Mouse (Mus musculus): Measurements from ENCODE around the gene Dok1. TPM values are rescaled to one million over a fixed set of nuclear protein-coding genes. Genes with fewer than 3 reads are reported as not detected.

The Dok1 gene
- polyA plus RNA-seq, 1 experiment from 2014 or later = 2.2 TPM

- DNase-seq (ENCODE audit: low spot score) (no peak), ATAC-seq (ENCODE audit: low FRiP score) (no peak)
- Histone ChIP-seq H3K4me2 (replicated peaks) (no peak overlapping the region), H3K4me3 (replicated peaks; ENCODE audit: low read length) (no peak overlapping the region), H3K4me1 (replicated peaks; ENCODE audit: control insufficient read depth, insufficient read depth, low read length) (no peaks in the 10 kb centered on the region), H3K36me3 (replicated peaks; ENCODE audit: control insufficient read depth, insufficient read depth) (no peaks in the 10 kb centered on the region), H3K9ac (no peak overlapping the region), H3K27ac (no peak overlapping the region), H3K9me3 (ENCODE audit: control insufficient read depth, low read length) (no peaks in the 10 kb centered on the region), H3K27me3 (ENCODE audit: control insufficient read depth, insufficient read depth, low read length) (no peaks in the 10 kb centered on the region)
- WGBS = 66% methylated on average over 8 of the region's 8 CpGs
Measured at GRCm38 (mm10) chr6:82999986-83000385, 33.3 kb downstream of the Dok1 start.

GRCm38 (mm10) chr6:82998326-82998725, 34.9 kb downstream of the Dok1 start:
- no peaks in the 10 kb centered on the region for H3K9me3 ChIP-seq (ENCODE audit: control insufficient read depth, low read length)
- H3K4me1 ChIP-seq (replicated peaks; ENCODE audit: control insufficient read depth, insufficient read depth, low read length) = no peaks in the 10 kb centered on the region
- H3K27me3 ChIP-seq (ENCODE audit: control insufficient read depth, insufficient read depth, low read length) = no peaks in the 10 kb centered on the region
- WGBS = 68% methylated on average over 4 of the region's 4 CpGs
- no peak overlapping the region for H3K9ac ChIP-seq
- no peak for ATAC-seq (ENCODE audit: low FRiP score)
- no peak overlapping the region for H3K4me3 ChIP-seq (replicated peaks; ENCODE audit: low read length)
- no peaks in the 10 kb centered on the region for H3K36me3 ChIP-seq (replicated peaks; ENCODE audit: control insufficient read depth, insufficient read depth)
- H3K4me2 ChIP-seq (replicated peaks) = no peak overlapping the region
- no peak for DNase-seq (ENCODE audit: low spot score)
- no peak overlapping the region for H3K27ac ChIP-seq

- no peak overlapping the region for H3K27ac ChIP-seq
- no peak overlapping the region for H3K4me2 ChIP-seq (replicated peaks)
- no peaks in the 10 kb centered on the region for H3K27me3 ChIP-seq (ENCODE audit: control insufficient read depth, insufficient read depth, low read length)
- WGBS = 67% methylated on average over 7 of the region's 7 CpGs
- no peaks in the 10 kb centered on the region for H3K4me1 ChIP-seq (replicated peaks; ENCODE audit: control insufficient read depth, insufficient read depth, low read length)
- ATAC-seq (ENCODE audit: low FRiP score) = no peak
- no peaks in the 10 kb centered on the region for H3K9me3 ChIP-seq (ENCODE audit: control insufficient read depth, low read length)
- H3K4me3 ChIP-seq (replicated peaks; ENCODE audit: low read length) = no peak overlapping the region
- H3K36me3 ChIP-seq (replicated peaks; ENCODE audit: control insufficient read depth, insufficient read depth) = no peaks in the 10 kb centered on the region
- H3K9ac ChIP-seq = 0 out of 2 replicates have a peak overlapping the region, but pooled peaks have one; percentile 25
- DNase-seq (ENCODE audit: low spot score) = no peak
Measured at GRCm38 (mm10) chr6:82997511-82998102, 35.7 kb downstream of the Dok1 start.

- Histone ChIP-seq H3K27me3 (ENCODE audit: control insufficient read depth, insufficient read depth, low read length) (no peaks in the 10 kb centered on the region), H3K9ac (peak overlapping the region; percentile 25; the same call in 1 of the 2 replicates)
- 16% methylated on average over 11 of the region's 11 CpGs for WGBS
Measured at GRCm38 (mm10) chr6:82996740-82997315, 36.4 kb downstream of the Dok1 start.

GRCm38 (mm10) chr6:82994372-82994771, 38.9 kb downstream of the Dok1 start:
- Histone ChIP-seq H3K9me3 (ENCODE audit: control insufficient read depth, low read length) (no peaks in the 10 kb centered on the region), H3K4me1 (replicated peaks; ENCODE audit: control insufficient read depth, insufficient read depth, low read length) (no peaks in the 10 kb centered on the region), H3K9ac (no peak overlapping the region), H3K36me3 (replicated peaks; ENCODE audit: control insufficient read depth, insufficient read depth) (no peaks in the 10 kb centered on the region), H3K27me3 (ENCODE audit: control insufficient read depth, insufficient read depth, low read length) (no peaks in the 10 kb centered on the region), H3K4me3 (replicated peaks; ENCODE audit: low read length) (no peak overlapping the region), H3K27ac (no peak overlapping the region), H3K4me2 (replicated peaks) (no peak overlapping the region)
- DNase-seq (ENCODE audit: low spot score) (no peak), ATAC-seq (ENCODE audit: low FRiP score) (no peak)
- WGBS = 76% methylated on average over 7 of the region's 7 CpGs

More at GRCm38 (mm10) chr6:82996740-82997315, 36.4 kb downstream of the Dok1 start:
- ATAC-seq (ENCODE audit: low FRiP score) (peak; percentile 96), DNase-seq (ENCODE audit: low spot score) (peak; percentile 96)
- Histone ChIP-seq H3K4me2 (replicated peaks) (peak overlapping the region; percentile 36), H3K9me3 (ENCODE audit: control insufficient read depth, low read length) (no peaks in the 10 kb centered on the region), H3K27ac (no peak overlapping the region), H3K36me3 (replicated peaks; ENCODE audit: control insufficient read depth, insufficient read depth) (no peaks in the 10 kb centered on the region), H3K4me3 (replicated peaks; ENCODE audit: low read length) (0 out of 2 replicates have a peak overlapping the region, but pooled peaks have one; percentile 6), H3K4me1 (replicated peaks; ENCODE audit: control insufficient read depth, insufficient read depth, low read length) (no peaks in the 10 kb centered on the region)

- DNase-seq (ENCODE audit: low spot score) = no peak
- Histone ChIP-seq H3K4me2 (replicated peaks) (no peak overlapping the region), H3K36me3 (replicated peaks; ENCODE audit: control insufficient read depth, insufficient read depth) (no peaks in the 10 kb centered on the region), H3K4me3 (replicated peaks; ENCODE audit: low read length) (no peak overlapping the region), H3K9ac (no peak overlapping the region), H3K9me3 (ENCODE audit: control insufficient read depth, low read length) (no peaks in the 10 kb centered on the region), H3K27me3 (ENCODE audit: control insufficient read depth, insufficient read depth, low read length) (no peaks in the 10 kb centered on the region), H3K27ac (no peak overlapping the region), H3K4me1 (replicated peaks; ENCODE audit: control insufficient read depth, insufficient read depth, low read length) (no peaks in the 10 kb centered on the region)
- WGBS = 46% methylated on average over 1 of the region's 1 CpGs
- no peak for ATAC-seq (ENCODE audit: low FRiP score)
Measured at GRCm38 (mm10) chr6:82993696-82994095, 39.6 kb downstream of the Dok1 start.

- WGBS = 61% methylated on average over 9 of the region's 9 CpGs
- Histone ChIP-seq H3K27ac (no peak overlapping the region), H3K4me2 (replicated peaks) (no peak overlapping the region), H3K36me3 (replicated peaks; ENCODE audit: control insufficient read depth, insufficient read depth) (no peaks in the 10 kb centered on the region), H3K4me1 (replicated peaks; ENCODE audit: control insufficient read depth, insufficient read depth, low read length) (no peaks in the 10 kb centered on the region), H3K9me3 (ENCODE audit: control insufficient read depth, low read length) (no peaks in the 10 kb centered on the region), H3K4me3 (replicated peaks; ENCODE audit: low read length) (no peak overlapping the region), H3K27me3 (ENCODE audit: control insufficient read depth, insufficient read depth, low read length) (no peaks in the 10 kb centered on the region), H3K9ac (no peak overlapping the region)
- ATAC-seq (ENCODE audit: low FRiP score) (no peak), DNase-seq (ENCODE audit: low spot score) (no peak)
Measured at GRCm38 (mm10) chr6:82987411-82987971, 45.8 kb downstream of the Dok1 start.

Small RNAs within 50 kb of the gene (microRNA-seq; reads per million reads assigned to microRNA genes)
- not detected for gene Mir7040

Other genes with a start within 250 kb of the Dok1 start
- gene Sema4f, start 93.7 kb downstream of the Dok1 start, polyA plus RNA-seq (2014; fragmentation: Nextera tagmentation; extraction: Ambion mirVana) = 14.0 and 14.4 TPM in 2 replicates
- 0.16 TPM in 1 of 2 replicates, not detected in the other for gene M1ap, start 86.6 kb downstream of the Dok1 start, polyA plus RNA-seq (2014; fragmentation: Nextera tagmentation; extraction: Ambion mirVana)
- gene Loxl3, start 702 bp upstream of the Dok1 start, polyA plus RNA-seq (2014; fragmentation: Nextera tagmentation; extraction: Ambion mirVana) = 3.5 and 4.9 TPM in 2 replicates
- 109 and 111 TPM in 2 replicates for gene Aup1, start 21.1 kb upstream of the Dok1 start, polyA plus RNA-seq (2014; fragmentation: Nextera tagmentation; extraction: Ambion mirVana)
- gene Htra2, start 21.8 kb upstream of the Dok1 start, polyA plus RNA-seq (2014; fragmentation: Nextera tagmentation; extraction: Ambion mirVana) = 40.4 and 42.9 TPM in 2 replicates
- 0.29 TPM in 2 replicates for gene Dqx1, start 24.4 kb upstream of the Dok1 start, polyA plus RNA-seq (2014; fragmentation: Nextera tagmentation; extraction: Ambion mirVana)
- 0.22 TPM in 1 of 2 replicates, not detected in the other for gene Tlx2, start 36.8 kb upstream of the Dok1 start, polyA plus RNA-seq (2014; fragmentation: Nextera tagmentation; extraction: Ambion mirVana)
- gene Pcgf1, start 44.4 kb upstream of the Dok1 start, polyA plus RNA-seq (2014; fragmentation: Nextera tagmentation; extraction: Ambion mirVana) = 36.3 and 36.7 TPM in 2 replicates
- gene Lbx2, start 52.9 kb upstream of the Dok1 start, polyA plus RNA-seq (2014; fragmentation: Nextera tagmentation; extraction: Ambion mirVana) = not detected in 2 replicates
- gene Ccdc142, start 68.1 kb upstream of the Dok1 start, polyA plus RNA-seq (2014; fragmentation: Nextera tagmentation; extraction: Ambion mirVana) = 3.5 and 4.2 TPM in 2 replicates
- 4.9 and 5.3 TPM in 2 replicates for gene Gm42688, start 68.1 kb upstream of the Dok1 start, polyA plus RNA-seq (2014; fragmentation: Nextera tagmentation; extraction: Ambion mirVana)
- 110 and 129 TPM in 2 replicates for gene Mrpl53, start 75.6 kb upstream of the Dok1 start, polyA plus RNA-seq (2014; fragmentation: Nextera tagmentation; extraction: Ambion mirVana)
- gene Mogs, start 82.0 kb upstream of the Dok1 start, polyA plus RNA-seq (2014; fragmentation: Nextera tagmentation; extraction: Ambion mirVana) = 23.9 and 24.0 TPM in 2 replicates
- gene Wbp1, start 88.1 kb upstream of the Dok1 start, polyA plus RNA-seq (2014; fragmentation: Nextera tagmentation; extraction: Ambion mirVana) = 114 and 134 TPM in 2 replicates
- 15.4 and 15.8 TPM in 2 replicates for gene Ino80b, start 92.0 kb upstream of the Dok1 start, polyA plus RNA-seq (2014; fragmentation: Nextera tagmentation; extraction: Ambion mirVana)
- 8.9 and 9.8 TPM in 2 replicates for gene Rtkn, start 102.0 kb upstream of the Dok1 start, polyA plus RNA-seq (2014; fragmentation: Nextera tagmentation; extraction: Ambion mirVana)
- 17.8 and 18.0 TPM in 2 replicates for gene Wdr54, start 122.9 kb upstream of the Dok1 start, polyA plus RNA-seq (2014; fragmentation: Nextera tagmentation; extraction: Ambion mirVana)
- gene 1700003E16Rik, start 122.9 kb upstream of the Dok1 start, polyA plus RNA-seq (2014; fragmentation: Nextera tagmentation; extraction: Ambion mirVana) = 7.1 and 7.5 TPM in 2 replicates
- 147 and 155 TPM in 2 replicates for gene Dctn1, start 132.4 kb upstream of the Dok1 start, polyA plus RNA-seq (2014; fragmentation: Nextera tagmentation; extraction: Ambion mirVana)
- gene Slc4a5, start 186.4 kb upstream of the Dok1 start, polyA plus RNA-seq (2014; fragmentation: Nextera tagmentation; extraction: Ambion mirVana) = 3.5 and 4.8 TPM in 2 replicates